Comparison of ENCODE assay signal across 15 mouse cellular contexts in the genomic region with DNA sequence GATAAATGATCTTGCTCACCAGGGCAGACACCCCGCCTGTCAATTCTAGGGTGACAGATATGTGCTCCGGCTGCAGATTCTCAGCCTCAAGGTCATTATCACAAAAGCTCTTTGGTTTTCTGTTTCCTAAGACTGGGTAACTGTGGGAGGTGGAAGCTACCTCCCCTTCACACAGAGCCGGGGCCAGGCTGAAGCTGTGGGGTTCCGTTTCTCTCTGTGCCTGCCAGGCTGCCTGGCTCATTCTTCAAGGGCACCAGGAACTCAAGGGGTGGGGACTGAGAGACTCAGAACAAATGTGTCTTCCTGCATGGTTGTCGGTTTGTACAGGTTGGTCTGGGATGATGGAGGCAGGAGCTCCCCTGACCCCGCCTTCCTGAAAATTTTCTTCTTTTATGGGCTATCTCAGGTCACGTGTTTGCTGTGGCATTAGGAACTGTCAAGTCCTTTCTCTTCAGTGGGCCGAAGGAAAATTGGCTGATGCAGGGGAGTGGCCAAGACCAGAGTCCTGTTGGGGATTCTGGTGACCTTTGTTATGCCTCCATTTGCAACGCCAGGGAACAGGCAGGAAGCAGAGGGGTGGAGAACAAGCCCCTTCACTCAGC.
A peak's percentile ranks its signal among the peaks of the same experiment; 100 is the strongest.
DNase-seq lines count a peak whose midpoint lies in the region; ATAC-seq lines count a peak whose summit lies in the region.
"Had no signal": no experiment of that assay in that cellular context is flagged by ENCODE, and none has a peak within 500 bp of the region (broad histone marks: within the 10 kb centered on the region; RNA-seq: fewer than 3 reads in every experiment).

No protein-coding gene starts in this region.

- H3K9ac ChIP-seq in hindbrain, embryonic 13.5 days: no peak overlapping the region
- H3K9ac ChIP-seq: embryonic facial prominence, embryonic 13.5 days had no signal

- H3K36me3 ChIP-seq in hindbrain, embryonic 13.5 days: no peaks in the 10 kb centered on the region
- H3K36me3 ChIP-seq: embryonic facial prominence, embryonic 13.5 days had no signal

- H3K27ac ChIP-seq in hindbrain, embryonic 13.5 days: peak overlapping the region; percentile 59; the same call in 1 of the 2 replicates
- H3K27ac ChIP-seq: embryonic facial prominence, embryonic 13.5 days; kidney, postnatal 0 days had no signal

- no peak for DNase-seq in cerebellum, postnatal 4 days (ENCODE audit: low spot score in 2 of 2)
- DNase-seq in 416B (ENCODE audit: low read depth): peak; percentile 60
- peak; percentile 61 for DNase-seq in cerebellum, adult 11-12 months
- DNase-seq in Muller cell, postnatal 12 days (ENCODE audit: inconsistent ontology term): no peak
- no peak for DNase-seq in ovary, adult 18-20 months (ENCODE audit: low spot score)
- DNase-seq in gastrocnemius, postnatal 4 days (ENCODE audit: low spot score in 2 of 2): no peak
- DNase-seq: heart, adult 11 months; heart, postnatal 4 days; liver had no signal

- H3K4me2 ChIP-seq in hindbrain, embryonic 13.5 days: no peak overlapping the region
- H3K4me2 ChIP-seq: embryonic facial prominence, embryonic 13.5 days had no signal

- 31% methylated on average over 9 of the region's 9 CpGs for whole genome bisulfite sequencing in hindbrain, embryonic 13.5 days

- ATAC-seq in cerebellum, adult (ENCODE audit: insufficient number of reproducible peaks, low FRiP score, low TSS enrichment): peak; percentile 49; the same call in 1 of the 2 replicates
- peak; percentile 38 for ATAC-seq in hindbrain, embryonic 13.5 days (ENCODE audit: low FRiP score)
- ATAC-seq: forebrain, embryonic 14.5 days; Patski had no signal

- H3K9me3 ChIP-seq in hindbrain, embryonic 13.5 days: no peaks in the 10 kb centered on the region
- H3K9me3 ChIP-seq: embryonic facial prominence, embryonic 13.5 days had no signal

- peaks cover 49% of the 10 kb centered on the region for H3K4me1 ChIP-seq in hindbrain, embryonic 13.5 days (replicated peaks)
- H3K4me1 ChIP-seq: embryonic facial prominence, embryonic 13.5 days had no signal

- 0 out of 2 replicates have a peak, but pooled peaks cover 10% of the 10 kb centered on the region for H3K27me3 ChIP-seq in hindbrain, embryonic 13.5 days
- H3K27me3 ChIP-seq: Patski had no signal

- no peak overlapping the region for H3K4me3 ChIP-seq in hindbrain, embryonic 13.5 days
- H3K4me3 ChIP-seq: embryonic facial prominence, embryonic 13.5 days had no signal

Comparison
In these comparisons a context has a peak if more than half of its experiments do, and no peak if none do; other contexts are left out.
1. DNase-seq: peak in 416B (single experiment) and cerebellum, adult 11-12 months (single experiment); none in cerebellum, postnatal 4 days (0 of 2), Muller cell, postnatal 12 days (single experiment), ovary, adult 18-20 months (single experiment) and gastrocnemius, postnatal 4 days (0 of 2).